Mouse (Mus musculus) lung, adult 2 months (tissue): ENCODE data around the gene Rer1. TPM values are rescaled to one million over a fixed set of nuclear protein-coding genes. Genes with fewer than 3 reads are reported as not detected.

Experiments used
- DNase-seq: peaks from one replicate; pipeline ENCODE4 v3.0.0; 2022
- H3K4me1 ChIP-seq: fragments of 200-500 bp; 2 replicates; pipeline ENCODE4 v1.6.1; 2011; ENCODE audit warnings: low read length; ENCODE audit not compliant: control insufficient read depth, insufficient read depth
- H3K4me3 ChIP-seq: fragments of 200-500 bp; replicated peaks from 2 replicates; pipeline ENCODE3; 2011; ENCODE audit warnings: low read depth, mild to moderate bottlenecking, control low read depth, low read length; ENCODE audit errors: extremely low read depth
- CTCF ChIP-seq: fragments of 200-500 bp; IDR thresholded peaks from 2 replicates; pipeline ENCODE4 v1.5.1; 2011; ENCODE audit warnings: mild to moderate bottlenecking, low read length, control low read depth; ENCODE audit not compliant: insufficient read depth
- POLR2A ChIP-seq: fragments of 200-500 bp; IDR thresholded peaks from 2 replicates; pipeline ENCODE4 v1.6.1; 2011; ENCODE audit warnings: low read depth, mild to moderate bottlenecking, control low read depth, low read length, borderline replicate concordance; ENCODE audit errors: extremely low read depth
- WGBS: fragments of 180-500 bp; shearing (Covaris S2); methylation state at CpG from one replicate; pipeline ENCODE4 v1.1.7; 2018; 5-methylcytosine and 5-hydroxymethylcytosine counted together
- polyA plus RNA-seq: library from polyadenylated mRNA; depleted of rRNA; stranded (reverse); fragments of >200 nt; gene quantifications from 2 replicates; pipeline ENCODE4 v1.2.3, GENCODE M21; 2012; rRNA removed

The Rer1 gene
- 76.1 and 85.9 TPM in 2 replicates for polyA plus RNA-seq

DNA sequence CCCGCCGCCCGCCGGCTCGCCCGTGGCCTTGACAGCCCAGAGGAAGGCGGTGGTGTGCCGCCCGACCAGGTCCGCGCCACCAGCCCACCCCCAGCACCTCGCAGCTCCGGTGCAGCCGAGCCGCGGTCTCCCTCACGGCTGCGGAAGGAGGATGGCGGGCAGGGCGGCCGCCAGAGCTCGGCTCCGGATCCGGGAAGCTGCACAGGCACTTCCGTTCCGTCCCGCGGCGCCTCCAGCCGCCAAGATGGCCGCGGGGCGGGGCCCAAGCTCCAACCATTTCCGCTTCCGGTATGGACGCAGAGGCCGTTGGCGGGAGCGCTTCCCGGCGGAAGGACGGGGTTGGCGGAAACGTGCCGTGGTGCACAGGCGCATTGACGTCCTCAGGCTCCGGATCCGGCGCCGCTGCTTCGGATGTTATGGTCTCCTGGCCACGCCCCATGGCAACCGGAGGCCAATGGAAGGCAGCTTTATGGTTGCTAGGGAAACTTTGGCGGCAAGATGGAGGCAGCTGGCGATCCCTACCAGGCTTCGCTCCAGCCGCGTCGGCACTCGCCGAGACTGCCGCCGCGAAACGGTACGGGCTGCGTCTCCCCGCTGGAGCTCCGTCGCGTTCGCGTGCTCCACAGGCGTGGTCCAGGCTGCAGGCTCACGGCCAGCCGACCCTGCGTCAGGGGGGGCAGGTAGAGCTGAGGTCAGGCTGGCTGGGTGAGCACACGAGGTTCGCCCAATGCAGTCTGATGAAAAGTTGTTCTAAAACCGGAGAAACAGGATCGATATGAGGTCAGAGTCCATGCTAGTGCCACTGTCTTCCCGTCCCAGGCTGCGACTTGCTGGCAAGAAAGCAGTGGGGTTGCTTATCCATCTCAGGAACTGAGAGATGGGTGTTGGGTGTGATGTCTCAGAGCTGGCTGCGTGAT, at the start of gene Rer1, which contains the start of gene Morn1:
Gene Rer1 (minus strand): TSS at position 275 of the 917 bp plus-strand sequence.
Gene Morn1 (plus strand): TSS at position 470 of the 917 bp plus-strand sequence.
- under 1% methylated on average over 80 of the region's 85 CpGs for WGBS
- peaks cover 4% of the 10 kb centered on the region; the same call in 1 of the 2 replicates for H3K4me1 ChIP-seq
- peak; percentile 100 for DNase-seq
- TF ChIP-seq CTCF (no peak), POLR2A (peak; percentile 72; the same call in 1 of the 2 replicates)
- peak within 1 kb of the TSS; percentile 93 for H3K4me3 ChIP-seq

DNA sequence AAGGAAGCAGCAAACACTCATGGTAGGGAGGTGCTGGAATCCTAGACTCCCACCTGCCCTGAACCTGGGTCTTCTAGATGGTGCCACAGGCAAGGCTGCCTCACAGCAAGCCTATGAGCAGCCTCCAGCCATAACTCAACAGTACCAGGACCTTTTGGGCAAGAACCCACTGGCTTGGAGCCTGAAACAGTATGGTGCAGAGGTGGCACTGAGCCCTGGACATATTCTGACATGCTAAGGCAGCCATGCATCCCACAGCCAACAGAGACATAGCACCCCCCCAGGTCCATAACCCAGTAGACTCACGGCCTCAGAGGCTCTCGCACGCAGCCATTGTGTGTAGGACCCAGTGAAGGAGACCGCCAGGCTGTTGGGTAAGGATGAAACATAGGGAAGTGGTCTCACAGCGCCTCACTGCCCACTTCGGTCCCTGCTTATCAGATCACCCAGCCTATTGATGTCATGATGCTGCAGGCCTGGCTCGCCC, 48.5 kb upstream of the Rer1 start:
- Histone ChIP-seq H3K4me1 (peaks cover 8% of the 10 kb centered on the region), H3K4me3 (no peak overlapping the region)
- TF ChIP-seq POLR2A (no peak), CTCF (no peak)
- DNase-seq: no peak
- 92% methylated on average over 7 of the region's 7 CpGs for WGBS

- peaks cover 14% of the 10 kb centered on the region for H3K4me1 ChIP-seq
- TF ChIP-seq POLR2A (no peak), CTCF (no peak)
- no peak for DNase-seq
- no peak overlapping the region for H3K4me3 ChIP-seq
- 57% methylated on average over 20 of the region's 20 CpGs for WGBS
These were observed 47.7 kb upstream of the Rer1 start for GRCm38 (mm10) chr4:155133658-155134417.

DNA sequence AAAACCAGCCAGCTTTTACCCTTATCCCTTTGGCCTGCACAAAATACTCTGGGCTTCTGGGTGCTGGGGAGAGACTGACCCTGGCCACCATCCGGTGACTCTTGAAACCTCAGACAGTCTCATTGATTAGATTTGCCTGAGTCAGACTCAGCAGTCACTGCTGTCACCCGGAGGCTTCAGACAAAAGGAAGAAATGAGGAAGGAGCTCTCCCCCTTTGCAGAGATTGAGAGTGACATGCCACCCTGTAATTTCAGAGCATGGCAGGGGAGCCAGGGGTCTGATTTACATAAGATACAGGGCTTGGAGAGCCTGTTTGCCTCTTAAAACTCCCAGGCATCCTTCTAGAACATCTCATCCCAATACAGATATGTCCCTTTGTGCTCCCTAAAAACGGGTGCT, 47.0 kb upstream of the Rer1 start:
- Histone ChIP-seq H3K4me3 (no peak overlapping the region), H3K4me1 (peaks cover 14% of the 10 kb centered on the region)
- WGBS: 53% methylated on average over 3 of the region's 3 CpGs
- no peak for DNase-seq
- TF ChIP-seq POLR2A (no peak), CTCF (no peak)

- H3K4me1 ChIP-seq: peaks cover 14% of the 10 kb centered on the region
- TF ChIP-seq POLR2A: no peak
- no peak for TF ChIP-seq CTCF
- no peak for DNase-seq
- 68% methylated on average over 7 of the region's 7 CpGs for WGBS
- no peak overlapping the region for H3K4me3 ChIP-seq
These were observed 44.4 kb upstream of the Rer1 start for GRCm38 (mm10) chr4:155130616-155131015.

GRCm38 (mm10) chr4:155129996-155130395, 43.8 kb upstream of the Rer1 start:
- Histone ChIP-seq H3K4me3 (no peak overlapping the region), H3K4me1 (peaks cover 14% of the 10 kb centered on the region)
- no peak for TF ChIP-seq POLR2A
- TF ChIP-seq CTCF: no peak
- 40% methylated on average over 14 of the region's 14 CpGs for WGBS
- DNase-seq: peak; percentile 63

DNA sequence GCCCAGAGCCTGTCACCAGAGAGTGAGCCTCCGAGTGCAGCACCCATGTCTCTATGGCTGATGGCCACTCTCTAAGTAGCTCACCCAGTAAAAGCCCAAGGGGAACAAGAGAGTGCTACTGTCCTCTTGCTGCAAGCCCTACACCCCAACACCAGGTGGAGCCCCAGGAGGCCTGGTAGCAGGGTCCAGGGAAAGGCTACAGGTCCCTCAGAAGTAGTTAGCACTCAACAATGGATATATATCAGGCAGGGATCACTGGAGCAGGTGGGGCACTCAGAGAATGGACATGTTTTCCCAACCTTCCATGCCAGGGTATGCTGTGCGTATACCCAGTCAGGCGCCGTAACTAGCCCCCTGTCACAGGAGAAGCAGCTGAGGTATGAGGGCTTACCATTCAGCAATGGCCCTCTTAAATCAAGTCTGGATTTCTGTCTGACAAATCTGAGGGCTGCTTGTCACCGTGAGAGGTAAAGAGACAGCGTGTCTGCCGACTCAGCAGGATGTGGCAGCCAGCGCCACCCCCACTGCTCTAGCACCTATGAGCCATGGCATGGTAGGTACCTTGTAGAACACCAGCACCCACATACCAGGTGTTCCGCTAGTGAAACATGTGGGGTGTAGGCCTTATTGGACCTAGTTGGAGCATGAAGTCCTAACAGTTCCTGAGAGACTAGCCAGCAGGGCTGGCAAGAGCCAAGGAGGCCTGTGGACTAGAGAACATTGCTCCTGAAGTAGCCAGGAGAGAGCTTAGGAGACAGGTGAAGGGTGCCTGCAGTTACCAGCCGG, 43.1 kb upstream of the Rer1 start:
- H3K4me3 ChIP-seq: no peak overlapping the region

DNA sequence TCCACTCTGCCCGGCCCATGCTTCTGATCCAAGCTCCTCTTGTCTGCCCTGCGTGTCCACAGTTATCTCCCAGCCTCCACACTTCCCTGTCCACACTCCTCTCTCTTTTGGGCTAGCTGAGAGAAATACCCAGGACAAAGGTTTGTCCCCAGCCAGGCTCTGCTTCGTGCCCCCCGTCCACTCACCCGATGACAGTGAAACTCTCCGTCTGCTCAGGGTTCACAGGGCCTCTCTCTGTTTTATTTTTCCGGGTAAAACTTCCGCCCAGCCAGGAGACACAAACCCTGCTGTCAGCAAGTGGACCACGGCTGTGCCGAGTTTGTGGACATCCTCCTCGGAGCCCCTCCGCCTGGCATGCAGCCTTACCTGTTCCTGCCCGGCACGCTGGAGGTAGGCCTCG, 42.2 kb upstream of the Rer1 start:
- H3K4me3 ChIP-seq: no peak overlapping the region
- peaks cover 8% of the 10 kb centered on the region for H3K4me1 ChIP-seq
- WGBS: 91% methylated on average over 15 of the region's 15 CpGs
- TF ChIP-seq CTCF (no peak), POLR2A (no peak)
- DNase-seq: no peak

More for the DNA sequence above, 43.1 kb upstream of the Rer1 start:
- peaks cover 14% of the 10 kb centered on the region for H3K4me1 ChIP-seq
- peak; percentile 47 for DNase-seq
- TF ChIP-seq POLR2A: no peak
- TF ChIP-seq CTCF: peak; percentile 80
- 85% methylated on average over 10 of the region's 10 CpGs for WGBS
